Mouse (Mus musculus) myocyte (in vitro differentiated cells): ENCODE results near the gene Smyd4. TPM values are rescaled to one million over a fixed set of nuclear protein-coding genes. Genes with fewer than 3 reads are reported as not detected.

Experiments used
- H3K27me3 ChIP-seq: one replicate; pipeline ENCODE4 v1.6.1; 2011; ENCODE audit not compliant: control insufficient read depth, insufficient read depth, insufficient read length
- H3K36me3 ChIP-seq: one replicate; pipeline ENCODE4 v1.6.1; 2011; ENCODE audit not compliant: control insufficient read depth, insufficient read depth
- H3K4me2 ChIP-seq: one replicate; pipeline ENCODE4 v1.6.1; 2011; ENCODE audit warnings: low read depth, control low read depth
- H3K4me3 ChIP-seq: one replicate; pipeline ENCODE4 v1.5.1; 2011; ENCODE audit warnings: mild to moderate bottlenecking, control low read depth, moderate library complexity
- H3K79me2 ChIP-seq: one replicate; pipeline ENCODE4 v1.6.1; 2011; ENCODE audit not compliant: control insufficient read depth, insufficient read depth
- H3ac ChIP-seq: one replicate; pipeline ENCODE4 v1.6.1; 2011; ENCODE audit not compliant: control insufficient read depth, insufficient read length
- CEBPB ChIP-seq: IDR thresholded peaks from 2 replicates; pipeline ENCODE4 v1.6.1; 2011; ENCODE audit warnings: mild to moderate bottlenecking, moderate library complexity; ENCODE audit not compliant: poor library complexity, insufficient read depth, severe bottlenecking
- E2F4 ChIP-seq: IDR thresholded peaks from one replicate; pipeline ENCODE4 v1.6.1; 2011; ENCODE audit warnings: mild to moderate bottlenecking, control low read depth, moderate library complexity; ENCODE audit not compliant: insufficient read depth
- MAX ChIP-seq: IDR thresholded peaks from one replicate; pipeline ENCODE4 v1.6.1; 2011; ENCODE audit warnings: low read depth, mild to moderate bottlenecking, control low read depth
- MYOD1 ChIP-seq, 3 experiments: IDR thresholded peaks; one replicate each; pipeline ENCODE4 v1.6.1; 2011; ENCODE audit warnings: control low read depth in 2 of 3, low read depth in 2 of 3, mild to moderate bottlenecking in 2 of 3, moderate library complexity in 1 of 3; ENCODE audit not compliant: insufficient read length in 2 of 3, control insufficient read depth in 1 of 3
- MYOG ChIP-seq, 3 experiments: IDR thresholded peaks; one replicate each; pipeline ENCODE4 v1.6.1; 2011; ENCODE audit warnings: control low read depth in 2 of 3, low read depth in 2 of 3, mild to moderate bottlenecking in 2 of 3; ENCODE audit not compliant: insufficient read length in 2 of 3, control insufficient read depth in 1 of 3, insufficient read depth in 1 of 3
- POLR2A ChIP-seq: IDR thresholded peaks from one replicate; pipeline ENCODE4 v1.6.1; 2011; ENCODE audit warnings: low read depth, mild to moderate bottlenecking, control low read depth, moderate library complexity; ENCODE audit not compliant: insufficient read length
- POLR2AphosphoS2 ChIP-seq: IDR thresholded peaks from one replicate; pipeline ENCODE4 v1.6.1; 2011; ENCODE audit warnings: low read depth, control low read depth; ENCODE audit not compliant: insufficient read length
- REST ChIP-seq: IDR thresholded peaks from one replicate; pipeline ENCODE4 v1.6.1; 2011; ENCODE audit warnings: mild to moderate bottlenecking, control low read depth, moderate library complexity; ENCODE audit not compliant: insufficient read depth, insufficient read length
- SRF ChIP-seq: IDR thresholded peaks from one replicate; pipeline ENCODE4 v1.6.1; 2011; ENCODE audit warnings: low read depth; ENCODE audit not compliant: control insufficient read depth, insufficient read length
- TCF12 ChIP-seq: IDR thresholded peaks from one replicate; pipeline ENCODE4 v1.6.1; 2011; ENCODE audit warnings: mild to moderate bottlenecking, control low read depth; ENCODE audit not compliant: poor library complexity, insufficient read depth, severe bottlenecking
- TCF3 ChIP-seq: IDR thresholded peaks from one replicate; pipeline ENCODE4 v1.6.1; 2011; ENCODE audit warnings: low read depth, control low read depth; ENCODE audit not compliant: insufficient read length
- USF1 ChIP-seq: IDR thresholded peaks from one replicate; pipeline ENCODE4 v1.6.1; 2011; ENCODE audit warnings: low read depth, mild to moderate bottlenecking, control low read depth, moderate library complexity
- polyA plus RNA-seq: library from polyadenylated mRNA; unstranded; fragments of >200 nt; fragmentation: generic; extraction: Trizol; gene quantifications from one replicate; pipeline ENCODE4 v1.2.1, GENCODE M21; 2012; ENCODE audit warnings: missing spikeins

Gene Smyd4
- 6.9 TPM for polyA plus RNA-seq

DNA sequence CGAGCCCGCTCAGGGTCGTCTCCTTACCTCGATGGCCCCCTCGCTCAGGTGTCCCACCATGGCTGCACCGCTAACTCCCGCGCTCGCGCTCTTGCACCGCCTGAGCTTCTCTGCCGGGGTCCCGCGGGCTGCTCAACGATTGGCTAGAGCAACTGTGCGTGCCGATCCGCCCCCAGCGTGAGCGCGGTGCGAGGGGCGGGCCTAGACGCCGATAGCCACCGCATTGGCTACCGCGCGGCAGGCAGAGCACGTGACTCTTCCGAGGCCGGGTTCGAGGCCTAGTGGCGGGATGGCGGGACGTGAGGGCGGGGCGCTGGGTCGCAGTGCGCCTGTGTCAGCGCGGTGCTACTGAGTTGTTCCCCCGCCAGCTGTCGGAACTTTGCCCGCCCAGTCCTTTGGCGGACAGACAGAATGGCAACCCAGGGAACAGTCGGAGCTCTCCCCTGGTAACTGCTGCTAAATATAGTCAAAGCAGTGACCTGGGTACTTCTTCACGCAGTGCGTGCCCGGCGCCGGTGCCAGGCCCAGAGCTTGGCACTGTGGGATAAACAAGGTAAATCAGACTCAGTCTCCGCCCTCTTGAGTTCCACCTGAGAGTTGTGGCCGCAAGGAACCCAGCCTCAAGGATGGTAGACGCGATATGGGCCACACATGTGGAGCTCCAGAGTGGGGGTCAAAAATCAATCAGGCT is at the start of gene Smyd4, which contains the start of gene Rpa1:
Smyd4 (plus strand) TSS at position 235 of the 691 bp plus-strand sequence.
Rpa1 (minus strand) TSS at position 126 of the 691 bp plus-strand sequence.
- TF ChIP-seq MYOD1 (IDR thresholded peaks at IDR 0.05; ENCODE audit: control insufficient read depth in 1 of 3, insufficient read length in 2 of 3, low read depth in 2 of 3) (peak in 1 of 3 experiments; percentile 72), POLR2AphosphoS2 (peak; percentile 66), CEBPB (no peak), MYOG (IDR thresholded peaks at IDR 0.05; ENCODE audit: control insufficient read depth in 1 of 3, insufficient read depth in 1 of 3, insufficient read length in 2 of 3, low read depth in 2 of 3) (peak in 2 of 3 experiments; percentile 52 to 73), POLR2A (peak; percentile 89), USF1 (peak; percentile 91), SRF (peak; percentile 60), E2F4 (peak; percentile 47), TCF3 (no peak)
- peak within 1 kb of the TSS; percentile 92 for H3K4me2 ChIP-seq
- peaks cover 7% of the 10 kb centered on the region for H3K36me3 ChIP-seq
- peaks cover 47% of the 10 kb centered on the region for H3K79me2 ChIP-seq
- peak within 1 kb of the TSS; percentile 72 for H3K4me3 ChIP-seq
- H3K27me3 ChIP-seq, result no peaks in the 10 kb centered on the region
- H3ac ChIP-seq, result peak within 1 kb of the TSS; percentile 57

DNA sequence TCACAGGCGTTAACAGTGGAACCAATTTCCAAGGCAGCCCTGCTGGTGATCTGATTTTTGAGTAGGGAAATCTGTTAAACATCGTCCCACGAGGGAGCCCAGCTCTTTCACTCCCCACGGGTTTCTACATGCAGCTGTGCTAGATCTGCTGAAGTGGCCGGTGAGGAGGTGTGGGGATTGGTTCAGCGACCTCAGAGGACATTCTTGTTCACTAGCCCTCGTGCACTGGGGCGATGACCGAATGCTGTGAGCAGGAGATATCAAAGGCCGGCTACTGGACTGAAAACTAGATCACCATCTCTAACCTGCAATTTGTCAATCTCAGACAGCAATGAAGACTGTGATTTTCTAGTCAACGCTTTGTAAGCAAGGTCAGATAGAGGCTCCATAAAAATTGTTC is 49.7 kb upstream of the Smyd4 start:
- TF ChIP-seq SRF (no peak), TCF12 (no peak), MYOG (IDR thresholded peaks at IDR 0.05; ENCODE audit: control insufficient read depth in 1 of 3, insufficient read depth in 1 of 3, insufficient read length in 2 of 3, low read depth in 2 of 3) (no peak), POLR2A (no peak)
- Histone ChIP-seq H3K4me2 (no peak overlapping the region), H3K79me2 (no peaks in the 10 kb centered on the region), H3K27me3 (no peaks in the 10 kb centered on the region), H3K4me3 (no peak overlapping the region), H3ac (no peak overlapping the region), H3K36me3 (peaks cover 7% of the 10 kb centered on the region)

DNA sequence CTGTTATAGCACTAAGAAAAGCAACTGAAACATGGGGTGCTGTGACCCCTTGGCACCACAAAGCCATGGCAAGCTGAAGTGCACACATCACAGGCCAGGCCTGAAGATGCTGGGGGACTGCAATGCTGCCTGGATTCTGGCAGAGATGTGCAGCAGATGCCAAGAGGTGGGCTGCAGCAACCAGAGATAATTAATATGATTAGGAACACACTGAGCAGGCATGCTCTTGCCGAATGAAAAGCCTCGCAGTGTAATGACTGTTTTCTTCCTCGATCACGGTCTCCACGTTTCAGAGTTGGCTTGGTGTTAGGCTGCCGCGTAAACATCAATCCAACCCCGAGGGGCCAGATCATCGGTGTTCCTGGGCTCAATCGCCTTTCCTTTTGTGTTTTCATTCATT is 48.4 kb upstream of the Smyd4 start:
- Histone ChIP-seq H3K27me3 (no peaks in the 10 kb centered on the region), H3K4me2 (no peak overlapping the region), H3K79me2 (no peaks in the 10 kb centered on the region), H3K36me3 (peaks cover 7% of the 10 kb centered on the region), H3ac (no peak overlapping the region), H3K4me3 (no peak overlapping the region)
- TF ChIP-seq POLR2AphosphoS2 (no peak), E2F4 (no peak), CEBPB (no peak), TCF3 (no peak), MYOG (IDR thresholded peaks at IDR 0.05; ENCODE audit: control insufficient read depth in 1 of 3, insufficient read depth in 1 of 3, insufficient read length in 2 of 3, low read depth in 2 of 3) (no peak), REST (no peak)

- H3K79me2 ChIP-seq, result no peaks in the 10 kb centered on the region
- H3K4me3 ChIP-seq, result no peak overlapping the region
- peaks cover 9% of the 10 kb centered on the region for H3K36me3 ChIP-seq
- TF ChIP-seq REST, result no peak
- TF ChIP-seq TCF3, result no peak
- no peak for TF ChIP-seq E2F4
- no peak for TF ChIP-seq TCF12
- TF ChIP-seq USF1, result no peak
- no peak for TF ChIP-seq MYOD1 (IDR thresholded peaks at IDR 0.05; ENCODE audit: control insufficient read depth in 1 of 3, insufficient read length in 2 of 3, low read depth in 2 of 3)
- TF ChIP-seq CEBPB, result no peak
- TF ChIP-seq MAX, result no peak
- no peak for TF ChIP-seq SRF
- H3ac ChIP-seq, result no peak overlapping the region
- no peaks in the 10 kb centered on the region for H3K27me3 ChIP-seq
- no peak overlapping the region for H3K4me2 ChIP-seq
Measured at GRCm38 (mm10) chr11:75300954-75301353, 47.3 kb upstream of the Smyd4 start.

DNA sequence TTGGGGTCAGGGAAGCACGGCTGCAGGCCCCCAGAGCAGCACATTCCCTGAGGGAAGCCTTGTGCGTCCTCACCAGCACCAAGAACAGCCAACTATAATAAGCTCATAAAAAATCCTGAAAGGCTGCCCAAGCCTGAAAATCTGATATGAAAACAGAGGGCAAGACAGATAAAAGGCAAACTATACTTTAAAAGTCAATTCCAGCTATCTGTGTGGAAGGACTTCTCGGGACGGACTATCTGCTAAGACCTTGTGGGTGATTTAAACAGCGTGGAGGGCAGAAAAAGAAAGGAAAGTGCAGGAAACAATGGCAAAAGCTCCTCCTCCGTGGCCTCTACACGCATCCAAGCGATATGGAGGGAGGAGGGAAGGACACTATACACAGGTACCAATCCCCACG is 43.4 kb upstream of the Smyd4 start:
- TF ChIP-seq POLR2AphosphoS2 (no peak), MYOD1 (IDR thresholded peaks at IDR 0.05; ENCODE audit: control insufficient read depth in 1 of 3, insufficient read length in 2 of 3, low read depth in 2 of 3) (no peak)

More for the DNA sequence above, 43.4 kb upstream of the Smyd4 start:
- Histone ChIP-seq H3K79me2 (no peaks in the 10 kb centered on the region), H3ac (no peak overlapping the region), H3K4me3 (no peak overlapping the region), H3K27me3 (no peaks in the 10 kb centered on the region), H3K4me2 (no peak overlapping the region), H3K36me3 (peaks cover 14% of the 10 kb centered on the region)
